Mouse (Mus musculus) hindbrain, embryonic 16.5 days (tissue): ENCODE data around the gene Olfr600. TPM values are rescaled to one million over a fixed set of nuclear protein-coding genes. Genes with fewer than 3 reads are reported as not detected.

Experiments used
- polyA plus RNA-seq: library from polyadenylated mRNA; unstranded; fragments of >200 nt; fragmentation: Nextera tagmentation; extraction: Ambion mirVana; gene quantifications from 2 replicates; pipeline ENCODE4 v1.2.1, GENCODE M21; 2015

Olfr600 gene
- polyA plus RNA-seq, 1 experiment from 2014 or later = not detected

Other genes with a start within 250 kb of the Olfr600 start
- not detected in 2 replicates for gene Olfr586, start 224.0 kb downstream of the Olfr600 start, polyA plus RNA-seq
- gene Olfr588-ps1, start 208.8 kb downstream of the Olfr600 start, polyA plus RNA-seq = not detected in 2 replicates
- not detected in 2 replicates for gene Olfr589, start 193.3 kb downstream of the Olfr600 start, polyA plus RNA-seq
- gene Olfr591, start 171.3 kb downstream of the Olfr600 start, polyA plus RNA-seq = not detected in 2 replicates
- not detected in 2 replicates for gene Olfr592, start 164.9 kb downstream of the Olfr600 start, polyA plus RNA-seq
- not detected in 2 replicates for gene Olfr593, start 137.8 kb downstream of the Olfr600 start, polyA plus RNA-seq
- gene Olfr594, start 132.7 kb downstream of the Olfr600 start, polyA plus RNA-seq = not detected in 2 replicates
- not detected in 2 replicates for gene Usp17ld, start 97.2 kb downstream of the Olfr600 start, polyA plus RNA-seq
- not detected in 2 replicates for gene Olfr596, start 44.0 kb downstream of the Olfr600 start, polyA plus RNA-seq
- gene Olfr597, start 33.4 kb downstream of the Olfr600 start, polyA plus RNA-seq = not detected in 2 replicates
- gene Olfr598, start 26.1 kb downstream of the Olfr600 start, polyA plus RNA-seq = not detected in 2 replicates
- not detected in 2 replicates for gene Olfr599, start 13.8 kb downstream of the Olfr600 start, polyA plus RNA-seq
- not detected in 2 replicates for gene Olfr601, start 13.0 kb upstream of the Olfr600 start, polyA plus RNA-seq
- not detected in 2 replicates for gene Olfr603, start 36.5 kb upstream of the Olfr600 start, polyA plus RNA-seq
- gene Usp17lc, start 65.4 kb upstream of the Olfr600 start, polyA plus RNA-seq = not detected in 2 replicates
- gene Olfr605, start 95.8 kb upstream of the Olfr600 start, polyA plus RNA-seq = not detected in 2 replicates
- gene Olfr606, start 99.4 kb upstream of the Olfr600 start, polyA plus RNA-seq = not detected in 2 replicates
- gene Olfr607, start 114.5 kb upstream of the Olfr600 start, polyA plus RNA-seq = not detected in 2 replicates
- not detected in 2 replicates for gene Olfr608, start 120.2 kb upstream of the Olfr600 start, polyA plus RNA-seq
- not detected in 2 replicates for gene Olfr609, start 148.4 kb upstream of the Olfr600 start, polyA plus RNA-seq
- not detected in 2 replicates for gene Olfr610, start 162.5 kb upstream of the Olfr600 start, polyA plus RNA-seq
- gene Olfr611, start 171.2 kb upstream of the Olfr600 start, polyA plus RNA-seq = not detected in 2 replicates
- gene Olfr612, start 193.0 kb upstream of the Olfr600 start, polyA plus RNA-seq = not detected in 2 replicates
- gene Olfr613, start 198.4 kb upstream of the Olfr600 start, polyA plus RNA-seq = not detected in 2 replicates
- not detected in 2 replicates for gene Olfr615, start 206.4 kb upstream of the Olfr600 start, polyA plus RNA-seq
- not detected in 2 replicates for gene Olfr616, start 219.5 kb upstream of the Olfr600 start, polyA plus RNA-seq
- not detected in 2 replicates for gene Olfr617, start 223.4 kb upstream of the Olfr600 start, polyA plus RNA-seq
- gene Olfr618, start 240.4 kb upstream of the Olfr600 start, polyA plus RNA-seq = 0.16 TPM in 1 of 2 replicates, not detected in the other